Mouse (Mus musculus) G1E (cell line): Measurements from ENCODE around the gene Igsf10.
"Not testable (repeated sequence)": the region's sequence is repeated elsewhere in the genome, so short reads cannot be mapped to it uniquely, and the experiment has no call there.

Experiments
- CTCF ChIP-seq: IDR thresholded peaks from 2 replicates; pipeline ENCODE4 v1.5.1; 2012; ENCODE audit warnings: low read depth, low read length, inconsistent platforms, mixed read lengths
- GATA1 ChIP-seq: IDR thresholded peaks from 2 replicates; pipeline ENCODE4 v1.6.1; 2012; ENCODE audit warnings: borderline replicate concordance, low read length, inconsistent platforms, mixed read lengths
- GATA2 ChIP-seq: IDR thresholded peaks from 2 replicates; pipeline ENCODE4 v1.6.1; 2012; ENCODE audit warnings: low read depth, low read length, inconsistent platforms, borderline replicate concordance
- TAL1 ChIP-seq: conservative IDR thresholded peaks from 2 replicates; pipeline ENCODE4 v1.6.1; 2012; ENCODE audit warnings: low read depth, low read length, inconsistent platforms, mixed read lengths

DNA sequence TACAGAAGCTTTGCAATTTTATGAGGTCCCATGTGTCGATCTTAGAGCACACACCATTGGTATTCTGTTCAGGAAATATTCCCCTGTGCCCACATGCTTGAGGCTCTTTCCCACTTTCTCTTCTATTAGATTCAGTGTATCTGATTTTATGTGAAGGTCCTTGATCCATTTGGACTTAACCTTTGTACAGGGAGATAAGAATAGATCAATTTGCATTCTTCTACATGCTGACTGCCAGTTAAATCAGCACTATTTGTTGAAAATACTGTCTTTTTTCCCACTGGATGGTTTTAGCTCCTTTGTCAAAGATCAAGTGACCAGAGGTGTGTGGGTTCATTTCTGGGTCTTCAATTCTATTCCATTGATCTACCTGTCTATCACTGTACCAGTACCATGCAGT is 34.6 kb upstream of the Igsf10 start:
- not testable (repeated sequence) for TF ChIP-seq CTCF, GATA2, GATA1, TAL1
